In the genomic region with DNA sequence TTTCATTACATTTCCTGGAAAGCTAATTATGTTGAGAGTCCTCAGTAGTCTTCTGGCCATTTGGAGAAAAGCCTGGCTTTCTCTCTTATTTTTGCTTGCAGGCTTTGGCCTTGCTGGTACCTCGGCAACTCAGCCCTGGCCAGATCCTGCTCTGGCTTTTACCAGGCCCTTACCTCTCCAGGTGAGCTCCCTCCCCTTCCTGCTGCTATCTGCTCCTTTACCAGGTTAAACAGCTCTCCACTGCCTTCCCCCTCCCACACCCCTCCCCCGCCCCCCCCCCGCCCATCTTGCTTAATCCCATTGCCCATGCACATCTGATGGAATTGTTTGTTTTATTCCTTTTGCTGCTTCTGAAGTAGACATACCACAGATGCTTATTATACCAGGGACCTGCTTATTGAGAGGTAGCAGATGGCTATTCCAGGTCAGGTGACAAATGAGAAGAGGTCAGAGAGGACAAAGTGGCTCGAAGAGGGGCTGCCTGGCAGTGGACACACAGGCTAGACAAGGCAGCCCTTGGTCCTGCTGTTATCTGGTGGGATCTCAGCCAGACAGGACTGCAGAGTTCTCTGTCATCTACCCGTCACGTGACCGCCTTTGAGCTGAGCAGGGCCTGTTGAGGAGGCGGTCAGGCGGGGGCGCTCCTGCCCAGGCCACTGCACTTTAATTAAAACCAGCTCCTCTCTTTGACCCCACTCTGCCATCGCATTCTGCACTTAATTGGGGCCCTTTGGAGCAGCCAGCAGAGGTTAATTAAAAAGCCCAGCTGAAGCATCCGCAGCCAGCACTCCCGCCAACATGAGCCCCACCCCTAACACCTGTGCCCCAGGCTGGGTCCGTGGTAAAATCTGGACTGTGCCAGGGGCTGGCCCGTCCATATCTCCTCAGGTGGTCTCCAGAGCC, we compare ENCODE assay signal across 9 mouse cellular contexts. TPM values are rescaled to one million over a fixed set of nuclear protein-coding genes. Genes with fewer than 3 reads are reported as not detected.
A peak's percentile ranks its signal among the peaks of the same experiment; 100 is the strongest.
DNase-seq lines count a peak whose midpoint lies in the region; ATAC-seq and TF ChIP-seq lines count a peak whose summit lies in the region.
"Had no signal": no experiment of that assay in that cellular context is flagged by ENCODE, and none has a peak within 500 bp of the region (broad histone marks: within the 10 kb centered on the region; RNA-seq: fewer than 3 reads in every experiment).

No protein-coding gene starts in this region.

- H3K4me2 ChIP-seq in forebrain, embryonic 11.5 days (ENCODE audit: low read depth, low read length, severe bottlenecking): no peak overlapping the region
- no peak overlapping the region for H3K4me2 ChIP-seq in lung, embryonic 15.5 days
- H3K4me2 ChIP-seq: embryonic facial prominence, embryonic 13.5 days had no signal

- 5% methylated on average over 15 of the region's 15 CpGs for WGBS in forebrain, embryonic 11.5 days
- 4% methylated on average over 14 of the region's 15 CpGs for WGBS in lung, embryonic 15.5 days

- DNase-seq in brain, adult 2 months (ENCODE audit: low read depth, low spot score): peak; percentile 86
- peak; percentile 86 for DNase-seq in forebrain, embryonic 11.5 days (ENCODE audit: low spot score)
- DNase-seq in heart, postnatal 4 days: peak; percentile 82
- DNase-seq in layer of hippocampus, adult 2 months (ENCODE audit: low spot score in 2 of 2): peak in 1 of 2 experiments; percentile 56
- DNase-seq in ovary, postnatal 36 days (ENCODE audit: low spot score): peak; percentile 79
- peak; percentile 56 for DNase-seq in yolk sac, embryonic 10.5 days (ENCODE audit: low spot score)

- H3K27ac ChIP-seq in forebrain, embryonic 11.5 days (ENCODE audit: low read depth, low read length): no peak overlapping the region
- no peak overlapping the region for H3K27ac ChIP-seq in layer of hippocampus, adult 2 months
- H3K27ac ChIP-seq in lung, embryonic 15.5 days: peak overlapping the region; percentile 41
- H3K27ac ChIP-seq: embryonic facial prominence, embryonic 13.5 days had no signal

- H3K36me3 ChIP-seq in E14TG2a.4 (ENCODE audit: insufficient read depth, low read length): no peaks in the 10 kb centered on the region
- no peaks in the 10 kb centered on the region for H3K36me3 ChIP-seq in forebrain, embryonic 11.5 days (ENCODE audit: control insufficient read depth, insufficient read depth, low read length)
- H3K36me3 ChIP-seq in lung, embryonic 15.5 days: no peaks in the 10 kb centered on the region
- H3K36me3 ChIP-seq: embryonic facial prominence, embryonic 13.5 days had no signal

- H3K9ac ChIP-seq in forebrain, embryonic 11.5 days (ENCODE audit: low read length): no peak overlapping the region
- no peak overlapping the region for H3K9ac ChIP-seq in lung, embryonic 15.5 days
- H3K9ac ChIP-seq: embryonic facial prominence, embryonic 13.5 days had no signal

- peak; percentile 26 for TF ChIP-seq CTCF in E14TG2a.4 (conservative IDR thresholded peaks at IDR 0.05; ENCODE audit: low read length)
- TF ChIP-seq CTCF in layer of hippocampus, adult 2 months (conservative IDR thresholded peaks at IDR 0.05): peak; percentile 75

- peaks cover 23% of the 10 kb centered on the region for H3K27me3 ChIP-seq in E14TG2a.4 (ENCODE audit: insufficient read depth, low read length)
- peaks cover 2% of the 10 kb centered on the region; the same call in 1 of the 2 replicates for H3K27me3 ChIP-seq in forebrain, embryonic 11.5 days (ENCODE audit: control insufficient read depth, insufficient read depth, low read length)
- peaks cover 13% of the 10 kb centered on the region for H3K27me3 ChIP-seq in lung, embryonic 15.5 days

- peak; percentile 84 for ATAC-seq in forebrain, embryonic 11.5 days (replicated peaks; ENCODE audit: low FRiP score)
- peak; percentile 75 for ATAC-seq in lung, embryonic 15.5 days (ENCODE audit: borderline replicate concordance, extremely low read depth, low FRiP score, low TSS enrichment)

- H3K4me3 ChIP-seq in E14TG2a.4 (replicated peaks; ENCODE audit: low read length): no peak overlapping the region; the same call in 1 of the 2 replicates
- H3K4me3 ChIP-seq in forebrain, embryonic 11.5 days (ENCODE audit: low read depth, low read length): no peak overlapping the region
- H3K4me3 ChIP-seq in layer of hippocampus, adult 2 months: no peak overlapping the region
- H3K4me3 ChIP-seq in lung, embryonic 15.5 days: no peak overlapping the region
- H3K4me3 ChIP-seq: embryonic facial prominence, embryonic 13.5 days had no signal

- peaks cover 35% of the 10 kb centered on the region for H3K4me1 ChIP-seq in E14TG2a.4 (replicated peaks; ENCODE audit: low read depth, low read length)
- peaks cover 10% of the 10 kb centered on the region; the same call in 1 of the 2 replicates for H3K4me1 ChIP-seq in forebrain, embryonic 11.5 days (replicated peaks; ENCODE audit: control insufficient read depth, insufficient read depth, low read length)
- peaks cover 14% of the 10 kb centered on the region for H3K4me1 ChIP-seq in lung, embryonic 15.5 days

- no peaks in the 10 kb centered on the region for H3K9me3 ChIP-seq in E14TG2a.4 (ENCODE audit: low read length)
- no peaks in the 10 kb centered on the region for H3K9me3 ChIP-seq in forebrain, embryonic 11.5 days (ENCODE audit: control insufficient read depth, low read length)
- H3K9me3 ChIP-seq in lung, embryonic 15.5 days: no peaks in the 10 kb centered on the region
- H3K9me3 ChIP-seq: embryonic facial prominence, embryonic 13.5 days had no signal

RNA-seq across cellular contexts. Expression of a gene that starts 10.7 kb away (rescaled TPM):
- polyA plus RNA-seq in forebrain, embryonic 11.5 days (2014; fragmentation: Nextera tagmentation; extraction: Ambion mirVana): 577 and 597 TPM in 2 replicates
- 100 to 1,000 TPM; 389 to 395 TPM for total RNA-seq in heart, postnatal 4 days (2021)
- total RNA-seq in layer of hippocampus, adult 2 months (2021): 100 to 1,000 TPM; 498 to 523 TPM
- polyA plus RNA-seq in lung, embryonic 15.5 days (2015; fragmentation: Nextera tagmentation; extraction: Ambion mirVana): 724 and 743 TPM in 2 replicates

RNA-seq across cellular contexts. Expression of a gene that starts 30.7 kb away (rescaled TPM):
- 36.6 and 41.0 TPM in 2 replicates for polyA plus RNA-seq in forebrain, embryonic 11.5 days (2014; fragmentation: Nextera tagmentation; extraction: Ambion mirVana)
- total RNA-seq in heart, postnatal 4 days (2021): 10 to 100 TPM; 10.6 to 12.4 TPM
- 10 to 100 TPM; 21.6 to 22.3 TPM for total RNA-seq in layer of hippocampus, adult 2 months (2021)
- 31.9 and 32.3 TPM in 2 replicates for polyA plus RNA-seq in lung, embryonic 15.5 days (2015; fragmentation: Nextera tagmentation; extraction: Ambion mirVana)

RNA-seq across cellular contexts. Expression of a gene that starts 36.5 kb away (rescaled TPM):
- polyA plus RNA-seq in forebrain, embryonic 11.5 days (2014; fragmentation: Nextera tagmentation; extraction: Ambion mirVana): 94.3 and 103 TPM in 2 replicates
- 10 to 100 TPM; 74.1 to 75.1 TPM for total RNA-seq in heart, postnatal 4 days (2021)
- total RNA-seq in layer of hippocampus, adult 2 months (2021): 10 to 100 TPM; 37.3 to 39.3 TPM
- 89.6 and 92.6 TPM in 2 replicates for polyA plus RNA-seq in lung, embryonic 15.5 days (2015; fragmentation: Nextera tagmentation; extraction: Ambion mirVana)

RNA-seq across cellular contexts. Expression of a gene that starts 46.8 kb away (rescaled TPM):
- polyA plus RNA-seq in forebrain, embryonic 11.5 days (2014; fragmentation: Nextera tagmentation; extraction: Ambion mirVana): 90.3 and 95.7 TPM in 2 replicates
- total RNA-seq in heart, postnatal 4 days (2021): 10 to 100 TPM; 63.3 to 67.9 TPM
- 100 to 1,000 TPM; 134 to 136 TPM for total RNA-seq in layer of hippocampus, adult 2 months (2021)
- 131 and 141 TPM in 2 replicates for polyA plus RNA-seq in lung, embryonic 15.5 days (2015; fragmentation: Nextera tagmentation; extraction: Ambion mirVana)

RNA-seq across cellular contexts. Expression of a gene that starts 51.8 kb away (rescaled TPM):
- polyA plus RNA-seq in forebrain, embryonic 11.5 days (2014; fragmentation: Nextera tagmentation; extraction: Ambion mirVana): 4.9 and 5.9 TPM in 2 replicates
- not detected for total RNA-seq in heart, postnatal 4 days (2021)
- total RNA-seq in layer of hippocampus, adult 2 months (2021): under 1 TPM in 1 of 2 experiments, not detected in 1; 0.13 TPM
- 0.08 and 0.14 TPM in 2 replicates for polyA plus RNA-seq in lung, embryonic 15.5 days (2015; fragmentation: Nextera tagmentation; extraction: Ambion mirVana)
